Mouse (Mus musculus): Measurements from ENCODE around the gene Mybphl.

Mybphl gene

DNA sequence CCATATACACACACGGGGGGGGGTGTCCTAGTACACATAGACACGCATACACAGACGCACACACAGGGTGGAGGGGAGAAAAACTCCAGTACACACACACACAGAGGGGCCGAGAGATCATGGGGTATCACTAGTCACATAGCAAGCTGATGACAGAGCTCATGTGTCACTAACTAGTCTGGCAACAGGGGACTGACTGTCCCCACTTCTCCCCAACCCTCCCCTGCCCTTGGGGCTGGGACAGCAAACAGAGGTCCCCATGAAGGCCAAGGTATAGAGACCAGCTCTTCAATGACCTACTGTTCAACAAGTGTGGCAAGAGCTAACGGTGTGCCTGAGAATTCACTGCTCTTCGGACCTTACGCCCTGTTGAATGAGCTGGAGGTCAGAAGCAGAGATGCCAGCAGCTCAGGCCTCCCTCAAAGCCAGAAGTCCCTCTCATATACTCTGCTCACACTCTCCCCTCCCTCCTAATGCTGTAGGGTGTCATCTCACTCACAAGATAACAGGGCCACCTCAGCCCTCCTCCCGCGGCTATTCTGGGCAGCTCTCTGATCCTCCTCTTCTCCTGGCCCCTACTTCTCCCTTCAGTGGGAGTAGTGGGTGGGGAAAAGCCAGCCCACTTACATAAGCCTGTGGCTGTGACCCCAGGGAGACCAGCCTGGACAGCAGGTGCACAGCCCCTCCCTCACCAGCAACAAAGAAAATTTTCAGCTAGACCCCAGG, at the start of gene Mybphl:
TSS of gene Mybphl (plus strand) at position 642 of the 726 bp plus-strand sequence.
- DNase-seq (ENCODE audit: low spot score in 2 of 2): no peak

GRCm38 (mm10) chr3:108318517-108318916, 46.2 kb upstream of the Mybphl start:
- no peak for DNase-seq (ENCODE audit: low spot score in 2 of 2)

- no peak for DNase-seq (ENCODE audit: low spot score in 2 of 2)
Measured at GRCm38 (mm10) chr3:108321671-108322070, 43.0 kb upstream of the Mybphl start.

GRCm38 (mm10) chr3:108322136-108322535, 42.6 kb upstream of the Mybphl start:
- DNase-seq (ENCODE audit: low spot score in 2 of 2): no peak

DNA sequence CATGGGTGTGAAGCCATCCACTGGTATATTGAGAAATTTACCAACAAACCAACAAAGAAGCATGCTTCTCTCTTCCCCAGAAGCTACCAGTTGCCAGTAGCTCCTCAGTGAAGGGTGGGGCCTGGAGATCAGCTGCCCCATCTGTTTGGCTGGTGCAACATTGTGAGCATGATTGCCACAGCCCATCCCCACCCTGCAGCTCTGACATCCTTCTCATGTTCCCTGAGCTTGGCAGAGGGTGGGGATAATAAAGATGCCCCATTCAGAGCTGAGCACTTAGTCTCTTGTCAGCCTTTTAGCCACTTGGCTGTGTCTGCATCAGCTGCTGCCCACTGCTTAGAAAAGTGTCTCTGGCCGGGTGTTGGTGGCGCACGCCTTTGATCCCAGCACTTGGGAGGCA, 41.7 kb upstream of the Mybphl start:
- no peak for DNase-seq (ENCODE audit: low spot score in 2 of 2)

DNA sequence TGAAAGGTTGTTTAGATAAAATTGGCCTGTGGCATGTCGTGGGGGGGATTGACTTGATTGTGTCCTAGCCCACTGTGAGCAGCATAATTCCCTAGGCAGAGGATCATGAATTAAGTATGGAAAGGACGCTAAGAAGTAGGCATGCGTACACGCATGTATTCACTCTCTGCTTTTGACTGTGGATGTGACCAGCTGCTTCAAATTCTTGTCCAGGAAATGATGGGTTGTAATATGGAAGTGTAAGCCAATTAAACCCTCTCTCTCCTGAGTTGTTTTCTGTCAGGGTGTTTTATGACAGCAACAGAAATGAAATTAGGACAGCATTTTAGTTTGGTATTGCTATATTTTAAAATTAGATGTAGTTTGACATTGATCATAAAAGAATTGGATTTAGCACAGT, 39.9 kb upstream of the Mybphl start:
- DNase-seq (ENCODE audit: low spot score in 2 of 2): no peak

GRCm38 (mm10) chr3:108325521-108325920, 39.2 kb upstream of the Mybphl start:
- DNase-seq (ENCODE audit: low spot score in 2 of 2): no peak

DNA sequence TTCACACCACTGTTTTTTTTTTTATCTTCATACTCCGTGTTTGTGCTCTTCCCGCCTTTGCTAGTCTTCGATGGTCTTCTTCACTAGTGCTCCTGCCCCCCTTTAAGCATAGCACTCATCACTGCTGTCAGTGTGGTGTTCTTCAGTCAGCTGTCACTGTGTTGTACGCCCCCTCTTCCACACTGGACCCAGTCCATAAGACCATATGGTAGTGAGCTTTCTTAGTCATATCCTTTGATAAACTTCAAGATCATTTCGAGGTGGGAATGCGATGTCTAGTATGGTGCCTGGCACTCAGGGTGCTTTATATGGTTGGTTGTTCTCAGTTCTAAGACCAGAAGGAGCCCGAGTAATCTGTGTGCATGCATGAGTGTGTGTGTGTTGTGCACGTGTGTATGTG, 37.4 kb upstream of the Mybphl start:
- peak; percentile 52 to 70 for DNase-seq (ENCODE audit: low spot score in 2 of 2)

- no peak for DNase-seq (ENCODE audit: low spot score in 2 of 2)
Measured at GRCm38 (mm10) chr3:108327916-108328315, 36.8 kb upstream of the Mybphl start.

DNA sequence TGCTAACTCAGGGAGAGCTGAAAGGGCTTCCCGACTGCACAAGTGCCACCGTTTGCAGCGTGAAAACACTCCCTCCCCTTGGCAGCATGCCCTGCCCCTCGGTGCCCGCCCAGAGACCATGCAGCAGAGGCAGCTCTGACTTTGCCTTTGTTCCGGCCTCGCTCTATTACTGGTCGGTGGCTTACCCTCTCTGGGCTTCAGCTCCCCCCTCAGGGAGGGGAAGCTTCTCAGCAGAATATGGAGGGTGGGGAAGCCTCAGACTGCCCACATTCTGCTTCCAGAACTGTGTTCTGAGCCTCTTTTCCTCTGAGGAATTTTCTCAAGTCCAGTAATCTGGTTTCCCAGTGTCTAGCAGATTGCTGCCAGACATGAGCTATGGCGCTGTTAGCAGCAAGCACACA, 36.3 kb upstream of the Mybphl start:
- DNase-seq (ENCODE audit: low spot score in 2 of 2): peak; percentile 83 to 86

DNA sequence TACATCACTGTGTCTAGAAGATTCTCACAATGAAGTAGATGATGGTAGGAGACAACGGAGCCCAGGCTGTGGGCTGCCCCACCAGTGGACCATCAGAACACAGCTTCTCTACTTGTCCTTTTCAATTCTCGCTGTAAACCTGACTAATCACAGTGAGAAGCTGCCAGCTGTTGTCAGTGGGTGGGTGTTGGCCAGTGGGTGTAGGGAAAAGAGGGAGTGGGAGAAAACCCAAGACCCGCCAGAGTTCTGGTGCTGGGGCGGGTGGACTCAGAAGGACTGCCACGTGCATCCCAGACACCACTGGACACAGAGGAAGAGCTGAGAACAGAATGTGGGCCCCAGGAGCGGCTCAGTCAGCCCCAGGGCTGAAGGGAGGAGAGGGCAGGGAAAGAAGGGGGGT, 33.9 kb upstream of the Mybphl start:
- DNase-seq (ENCODE audit: low spot score in 2 of 2): no peak

DNA sequence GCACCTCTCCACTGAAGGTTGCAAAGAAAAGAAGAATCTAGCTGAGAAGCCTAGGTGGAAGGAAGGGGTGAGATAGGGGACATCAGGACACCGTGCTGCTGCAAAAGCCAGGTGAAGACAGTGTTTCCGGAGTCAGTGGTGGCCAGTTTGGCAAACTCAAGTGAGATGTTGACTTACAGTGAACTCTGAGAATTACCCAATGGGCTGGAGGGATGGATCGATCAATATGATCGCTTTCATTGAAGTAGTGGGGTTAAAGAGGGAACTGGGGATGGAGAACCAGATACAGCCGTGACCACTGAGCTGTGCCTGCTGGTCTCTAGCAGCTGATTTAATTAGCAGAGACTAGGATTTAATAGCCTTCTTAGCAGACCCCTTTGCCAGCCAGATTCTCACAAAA, 27.8 kb upstream of the Mybphl start:
- no peak for DNase-seq (ENCODE audit: low spot score in 2 of 2)

DNA sequence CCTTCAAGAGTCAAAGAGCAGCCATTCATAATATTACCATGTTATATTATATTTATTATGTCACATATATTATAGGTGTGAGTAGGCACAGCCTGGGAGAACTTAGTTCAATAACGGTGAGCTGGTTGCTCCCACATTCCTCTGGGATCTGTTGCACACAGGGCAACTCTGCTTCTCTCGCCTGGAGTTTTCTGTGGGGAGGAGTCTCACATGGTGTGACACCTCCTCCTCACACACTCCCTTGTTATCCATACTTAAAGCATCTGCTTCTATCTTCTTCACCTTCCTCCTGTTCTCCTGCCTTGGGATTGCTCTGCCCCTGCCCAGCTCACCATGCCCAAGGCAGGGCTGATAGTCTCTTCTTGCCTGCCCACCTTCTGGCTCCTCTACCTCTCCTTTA, 23.7 kb upstream of the Mybphl start:
- DNase-seq (ENCODE audit: low spot score in 2 of 2): no peak

DNA sequence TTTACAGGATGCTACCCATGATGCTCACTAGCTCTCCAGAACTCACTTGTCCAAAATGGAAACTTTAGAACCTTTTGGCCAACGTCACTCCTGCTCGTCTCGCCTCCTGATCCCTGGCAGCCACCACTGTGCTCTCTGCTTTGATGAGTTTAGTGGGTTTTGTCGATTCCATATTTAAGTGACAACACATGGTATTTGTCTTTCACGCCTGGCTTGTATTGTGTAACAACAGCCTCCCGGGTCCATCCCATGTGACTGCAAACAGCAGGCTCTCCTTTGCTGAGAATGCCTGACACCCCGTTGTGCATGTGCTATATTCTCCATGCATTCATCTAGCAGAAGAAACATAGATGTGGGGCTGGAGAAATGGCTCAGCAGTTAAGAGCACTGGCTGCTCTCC, 22.5 kb upstream of the Mybphl start:
- no peak for DNase-seq (ENCODE audit: low spot score in 2 of 2)

- DNase-seq (ENCODE audit: low spot score in 2 of 2): no peak
Measured at GRCm38 (mm10) chr3:108345855-108346254, 18.9 kb upstream of the Mybphl start.

DNA sequence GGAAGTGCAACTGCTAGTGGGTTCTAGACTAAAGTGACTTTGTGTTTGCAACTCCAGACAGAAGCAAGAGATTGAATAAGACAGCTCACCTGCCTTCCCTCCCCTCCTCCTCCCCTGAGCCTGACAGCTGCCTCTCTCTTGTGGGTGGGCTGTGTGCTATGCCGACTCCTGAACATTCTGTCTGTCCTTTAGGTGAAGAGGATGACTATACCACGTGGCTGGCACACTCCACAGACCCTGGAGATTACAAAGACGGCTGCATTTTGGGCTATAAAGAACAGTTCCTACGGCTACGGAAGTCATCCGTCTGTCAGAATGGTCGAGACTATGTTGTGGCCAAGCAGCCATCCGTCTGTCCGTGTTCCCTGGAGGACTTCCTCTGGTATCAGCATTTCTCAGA, 16.3 kb upstream of the Mybphl start:
- DNase-seq (ENCODE audit: low spot score in 2 of 2): no peak

GRCm38 (mm10) chr3:108355245-108355644, 9.5 kb upstream of the Mybphl start:
- DNase-seq (ENCODE audit: low spot score in 2 of 2): no peak

GRCm38 (mm10) chr3:108357051-108357450, 7.7 kb upstream of the Mybphl start:
- DNase-seq (ENCODE audit: low spot score in 2 of 2): no peak

DNA sequence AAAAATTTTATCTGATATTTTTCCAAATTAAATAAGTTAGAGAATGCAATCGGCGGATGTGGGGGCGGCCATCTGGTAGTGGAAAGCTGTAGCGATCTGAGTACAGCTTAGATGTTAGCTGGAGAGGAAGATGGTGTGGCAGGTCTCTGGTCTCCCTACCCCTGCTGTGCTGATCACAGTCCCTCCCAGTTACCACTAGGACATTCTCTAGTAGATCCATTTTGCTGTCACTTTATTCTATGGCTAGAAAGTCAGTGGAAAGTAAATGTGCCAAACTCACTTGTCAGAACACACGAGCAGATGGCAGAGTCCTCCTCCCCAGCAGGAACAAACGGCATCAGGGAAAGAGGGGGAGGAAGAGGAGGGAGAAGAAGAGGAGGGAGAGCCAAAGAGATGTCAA, 6.3 kb upstream of the Mybphl start:
- peak; percentile 51 to 75 for DNase-seq (ENCODE audit: low spot score in 2 of 2)

DNA sequence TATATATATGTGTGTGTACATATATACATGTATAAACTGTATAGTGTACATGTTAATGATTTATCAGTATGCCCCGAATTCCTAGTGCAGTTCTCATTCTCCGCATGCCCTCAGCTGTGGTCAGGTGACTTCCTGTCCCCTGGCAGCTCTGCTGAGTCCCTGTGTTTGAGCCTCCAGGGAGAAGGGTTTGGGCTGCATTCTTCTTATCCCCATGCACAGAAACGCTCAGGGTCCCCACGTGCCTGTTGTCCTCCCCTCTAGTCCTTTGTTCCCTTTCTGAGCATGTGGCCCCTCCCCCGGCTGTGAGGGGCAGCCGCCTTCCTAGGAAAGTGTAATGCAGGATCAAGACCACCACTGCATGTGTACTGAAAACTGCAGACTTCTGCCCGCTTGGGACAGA, 3.8 kb upstream of the Mybphl start:
- DNase-seq (ENCODE audit: low spot score in 2 of 2): no peak

- DNase-seq (ENCODE audit: low spot score in 2 of 2): no peak
Measured at GRCm38 (mm10) chr3:108363626-108364025, 1.1 kb upstream of the Mybphl start.

DNA sequence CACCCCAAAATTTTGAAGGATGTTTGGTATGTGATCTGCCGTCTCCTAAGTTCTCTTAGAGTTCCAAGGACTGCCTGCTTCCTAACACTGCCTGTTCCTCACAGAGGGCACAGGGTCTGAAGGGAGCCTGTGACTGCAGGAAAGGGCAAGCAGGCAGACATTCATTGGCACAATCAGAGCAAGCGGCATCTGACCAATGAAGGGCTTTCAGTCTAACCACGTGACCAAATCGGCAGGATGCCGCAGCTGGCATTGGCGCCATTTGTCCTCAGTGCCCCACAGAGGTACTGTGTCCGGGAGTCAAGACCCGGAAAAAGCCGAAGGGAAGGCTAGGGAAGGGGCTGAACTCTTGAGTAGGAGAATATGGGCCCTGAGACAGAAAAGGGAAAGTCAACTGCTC, 2.5 kb downstream of the Mybphl start:
- DNase-seq (ENCODE audit: low spot score in 2 of 2): peak in 1 of 2 experiments; percentile 53

DNA sequence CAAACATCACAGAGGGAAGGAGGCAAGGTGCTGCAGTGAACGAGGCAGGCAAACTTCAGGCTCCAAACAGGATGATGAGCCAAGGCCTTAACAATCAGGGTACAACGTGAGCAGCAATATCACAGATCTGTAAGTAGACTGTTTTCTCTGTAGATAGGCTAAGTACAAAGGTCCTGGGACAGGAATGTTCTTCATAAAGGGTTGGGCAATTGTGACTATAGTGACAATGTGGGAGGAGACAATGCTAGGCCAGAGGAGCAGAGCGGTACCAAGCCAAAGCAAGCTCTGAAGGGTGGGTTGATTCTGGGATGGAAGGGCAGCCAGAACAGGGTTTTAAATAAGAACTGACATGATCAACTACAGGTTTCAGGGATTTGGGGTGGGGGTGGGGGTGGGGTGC, 3.1 kb downstream of the Mybphl start:
- DNase-seq (ENCODE audit: low spot score in 2 of 2): no peak

GRCm38 (mm10) chr3:108368721-108369120, 4.0 kb downstream of the Mybphl start:
- DNase-seq (ENCODE audit: low spot score in 2 of 2): no peak

Measured in right cerebral cortex, postnatal 10 days (tissue).